Mouse (Mus musculus): ENCODE measurements at regions not wholly inside any gene's neighbourhood (a gene's known extent, or its start where the extent isn't known, plus 50 kb on each side); places are given as distances from the start of the nearest gene placed in this dataset.

DNA sequence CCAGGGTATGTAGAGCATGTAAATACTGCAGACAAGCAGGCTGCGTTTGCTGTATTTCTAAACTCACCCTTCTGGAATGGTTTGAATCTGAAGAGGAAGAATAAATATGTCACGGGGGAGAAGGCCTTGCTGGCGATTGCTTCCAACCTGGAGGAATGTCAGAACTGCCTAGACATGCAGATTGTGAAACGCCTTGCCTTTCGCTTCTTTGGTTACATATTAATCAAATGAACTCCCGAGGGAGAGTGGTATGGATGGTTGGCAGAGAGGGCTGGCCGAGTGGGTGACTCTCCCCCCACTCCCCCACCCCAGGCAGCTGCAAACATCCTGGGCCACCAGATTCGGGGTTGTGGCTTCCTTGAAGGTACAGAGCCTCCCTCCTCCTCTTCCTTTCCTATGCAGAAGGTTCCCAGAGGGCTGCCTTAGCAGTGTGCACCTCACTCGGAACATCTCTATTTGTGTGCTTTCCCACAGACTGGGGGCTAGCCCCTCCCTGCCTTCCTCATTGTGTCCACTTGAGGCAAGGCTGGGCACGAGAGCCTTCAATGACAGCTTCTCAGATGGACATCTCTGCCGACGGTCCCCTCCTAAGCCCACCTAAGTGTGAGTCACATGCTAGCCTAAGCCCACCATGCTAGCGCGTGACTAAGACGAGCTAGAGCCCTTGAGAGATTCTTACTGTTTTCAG is 93.3 kb downstream of the Zfp281 start:
- DNase-seq (ENCODE audit: low spot score in 2 of 2), result no peak

DNA sequence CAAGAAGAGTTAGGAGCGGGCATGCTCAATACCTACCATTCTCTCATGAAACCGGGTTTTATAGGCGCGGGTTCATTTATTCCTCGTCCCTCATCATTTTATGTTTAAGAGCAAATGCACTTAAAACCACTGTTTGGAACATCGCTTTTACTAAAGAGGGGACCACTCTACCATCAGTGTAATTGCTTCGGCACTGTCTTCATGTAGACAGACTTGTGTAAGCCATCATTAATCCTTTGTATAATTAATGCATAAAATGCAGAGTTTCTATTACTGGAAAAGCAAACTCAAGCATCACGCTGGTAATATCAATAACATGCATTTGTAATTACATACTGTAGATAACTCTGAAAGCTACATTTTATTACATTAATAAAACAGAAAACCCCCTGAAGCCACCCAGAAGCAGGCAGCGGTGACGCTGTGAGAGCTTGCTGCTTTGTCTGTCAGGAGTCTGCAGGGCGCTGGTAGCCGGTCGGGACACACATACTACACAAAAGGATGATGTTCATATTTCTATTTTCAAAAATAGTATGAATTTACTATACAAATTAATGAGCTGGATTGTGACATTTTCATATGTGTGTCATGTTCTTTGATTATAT is 99.2 kb downstream of the Zfp281 start:
- DNase-seq (ENCODE audit: low spot score in 2 of 2), result no peak

DNA sequence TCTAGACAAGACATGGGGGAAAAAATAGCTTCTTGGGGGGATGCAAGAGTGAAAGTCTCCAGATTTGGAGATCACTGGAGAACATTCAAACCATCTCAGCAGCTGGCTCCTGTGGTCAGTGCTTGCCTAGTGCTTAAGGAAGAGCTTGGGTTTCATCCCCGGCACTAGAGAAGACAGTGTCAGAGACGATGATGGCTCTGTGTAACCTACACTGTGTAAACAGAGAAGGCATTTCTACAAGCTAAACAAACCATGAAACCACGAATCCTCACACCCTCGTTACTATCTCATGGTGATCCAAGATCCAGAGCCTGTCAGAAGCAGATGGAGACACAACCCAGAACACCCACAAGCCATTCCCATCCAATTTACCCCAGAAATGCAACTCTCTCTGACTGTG is 100.5 kb downstream of the Zfp281 start:
- DNase-seq (ENCODE audit: low spot score in 2 of 2), result peak in 1 of 2 experiments; percentile 59

DNA sequence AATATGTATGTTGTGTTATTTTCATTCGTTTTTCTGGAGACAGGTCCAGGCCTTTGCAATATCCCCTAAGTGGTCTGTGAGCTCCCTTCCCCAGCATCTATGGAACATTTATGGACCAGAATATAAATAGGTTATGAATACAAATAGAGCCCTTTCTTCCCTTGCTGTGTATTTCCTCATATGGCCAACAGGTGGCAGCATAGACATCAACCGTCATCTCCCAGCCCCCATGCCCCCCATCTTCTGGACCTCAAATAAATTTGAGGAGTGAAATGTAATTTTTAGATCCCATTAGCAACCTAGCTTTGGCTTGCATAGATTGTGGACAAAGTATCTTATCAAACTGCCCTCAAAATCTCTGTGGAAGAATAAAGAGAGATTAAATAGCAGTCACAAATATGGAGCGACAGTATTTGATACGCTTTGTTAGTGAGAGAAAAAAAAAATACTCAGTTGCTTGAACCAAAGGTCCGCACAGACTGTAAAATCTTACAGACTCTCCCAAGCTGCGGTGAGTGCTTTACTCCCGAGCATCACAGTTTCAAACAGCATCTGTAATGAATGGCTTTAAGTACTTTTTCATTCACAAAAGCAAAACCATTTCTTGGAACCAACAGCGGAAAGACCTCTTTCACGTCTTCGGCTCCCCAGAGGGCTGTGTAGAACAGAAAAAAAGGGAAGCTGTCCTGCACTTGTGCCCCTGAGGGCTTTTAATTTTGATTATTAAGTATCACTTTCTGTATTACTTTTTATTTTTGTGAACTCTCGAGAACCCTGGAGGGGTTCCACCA is 101.6 kb downstream of the Zfp281 start:
- DNase-seq (ENCODE audit: low spot score in 2 of 2), result no peak

DNA sequence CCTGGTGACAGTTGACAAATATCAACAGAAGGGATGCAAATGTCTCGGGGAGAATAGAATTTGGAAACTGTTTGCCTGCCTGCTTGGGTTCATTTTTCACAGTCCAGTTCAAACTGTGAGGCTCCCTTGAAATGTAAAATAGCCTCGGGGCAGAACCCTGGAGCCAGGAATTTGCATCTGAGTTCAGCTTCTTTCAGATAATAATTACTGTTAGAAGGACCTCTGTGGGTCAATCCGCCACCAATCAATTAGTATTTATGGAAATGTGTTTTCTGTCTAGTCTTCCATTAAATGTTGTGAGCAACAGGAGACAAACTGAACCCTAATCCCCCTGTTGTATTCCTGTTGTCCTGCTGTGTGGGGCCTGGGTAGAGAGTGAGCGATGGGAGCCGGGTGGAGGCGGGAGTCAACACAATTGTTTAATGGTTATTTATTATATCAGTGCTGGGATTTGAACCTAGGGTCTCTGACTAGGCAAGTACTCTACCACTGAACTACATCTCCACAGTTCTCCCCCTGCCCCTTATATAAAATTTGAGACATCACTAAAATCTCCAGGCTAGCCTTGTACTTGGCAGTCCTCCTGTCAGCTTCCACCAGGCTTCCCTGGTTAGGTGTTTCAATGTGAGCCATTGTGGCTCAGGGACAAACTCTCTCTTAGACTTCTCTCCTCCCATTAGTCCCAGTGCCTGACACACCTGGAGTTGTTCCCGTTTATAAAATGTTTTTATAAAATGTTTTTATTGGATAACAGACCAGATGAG is 103.3 kb downstream of the Zfp281 start:
- no peak for DNase-seq (ENCODE audit: low spot score in 2 of 2)

DNA sequence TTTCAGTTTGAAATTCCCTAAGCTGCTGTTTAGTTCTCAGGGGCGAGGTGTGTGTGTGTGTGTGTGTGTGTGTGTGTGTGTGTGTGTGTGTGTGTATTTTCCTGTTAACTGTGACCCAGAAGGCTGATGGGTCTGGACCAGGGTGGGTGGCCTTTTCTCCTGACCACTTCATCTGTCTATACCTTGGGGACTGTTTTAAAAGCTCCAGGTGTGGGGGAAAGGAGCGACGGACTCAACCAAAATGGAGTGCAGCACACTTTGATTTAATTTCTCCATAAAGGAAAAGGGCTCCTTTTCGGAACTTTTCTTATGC is 103.9 kb downstream of the Zfp281 start:
- DNase-seq (ENCODE audit: low spot score in 2 of 2), result no peak

DNA sequence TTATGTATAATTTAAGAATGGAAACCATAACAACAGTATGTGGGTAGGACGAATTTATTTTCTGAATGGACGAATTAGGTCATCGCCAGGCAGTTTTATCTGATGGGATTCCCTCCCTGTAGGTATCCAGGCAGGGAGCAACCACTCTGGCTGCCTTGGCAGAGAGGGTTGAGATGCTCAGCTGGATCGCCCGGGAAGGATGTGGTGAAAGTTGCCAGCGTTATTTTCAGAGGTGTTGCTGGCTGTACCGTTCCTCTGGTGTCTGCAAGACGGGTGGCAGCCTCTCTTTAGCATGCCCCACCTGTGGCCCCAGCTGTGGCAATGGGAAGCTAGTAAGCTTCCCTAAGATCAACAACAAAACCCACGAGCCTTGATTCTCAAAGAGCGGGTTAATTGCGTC is 105.9 kb downstream of the Zfp281 start:
- no peak for DNase-seq (ENCODE audit: low spot score in 2 of 2)

DNA sequence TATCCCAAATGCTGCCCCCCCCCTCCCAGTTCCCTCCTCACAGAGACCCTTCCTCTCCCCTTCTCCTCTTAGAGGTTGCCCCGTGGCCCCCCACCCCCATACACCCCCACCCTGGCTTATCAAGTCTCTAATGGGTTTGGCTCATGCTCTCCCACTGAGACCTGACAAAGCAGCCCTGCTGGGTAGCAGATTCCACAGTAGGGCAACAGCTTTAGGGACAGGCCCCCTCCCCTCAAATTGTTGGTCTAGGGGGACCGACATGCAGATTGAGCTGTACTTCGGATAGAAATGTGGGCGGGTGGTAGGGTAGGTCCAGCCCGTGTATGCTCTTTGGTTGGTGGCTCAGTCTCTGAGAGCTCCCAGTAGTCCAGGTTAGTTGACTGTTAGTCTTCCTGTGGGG is 113.3 kb downstream of the Zfp281 start:
- no peak for DNase-seq (ENCODE audit: low spot score in 2 of 2)

DNA sequence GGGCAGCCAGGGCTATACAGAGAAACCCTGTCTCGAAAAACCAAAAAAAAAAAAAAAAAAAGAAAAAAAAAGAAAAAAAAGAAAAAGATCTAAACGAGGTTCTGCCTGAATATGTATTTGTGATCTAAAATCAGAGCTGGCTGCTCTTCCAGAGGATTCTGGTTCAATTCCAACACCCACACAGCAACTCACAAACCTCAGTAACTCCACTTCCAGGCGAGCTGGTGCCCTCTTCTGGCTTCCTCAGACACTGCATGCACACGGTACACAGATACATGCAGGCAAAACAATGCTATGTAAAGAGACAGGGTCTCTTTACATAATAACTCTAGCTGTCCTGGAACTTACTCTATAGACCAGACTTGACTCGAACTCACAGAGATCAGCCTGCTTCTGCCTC is 114.8 kb downstream of the Zfp281 start:
- DNase-seq (ENCODE audit: low spot score in 2 of 2), result peak; percentile 80 to 95

DNA sequence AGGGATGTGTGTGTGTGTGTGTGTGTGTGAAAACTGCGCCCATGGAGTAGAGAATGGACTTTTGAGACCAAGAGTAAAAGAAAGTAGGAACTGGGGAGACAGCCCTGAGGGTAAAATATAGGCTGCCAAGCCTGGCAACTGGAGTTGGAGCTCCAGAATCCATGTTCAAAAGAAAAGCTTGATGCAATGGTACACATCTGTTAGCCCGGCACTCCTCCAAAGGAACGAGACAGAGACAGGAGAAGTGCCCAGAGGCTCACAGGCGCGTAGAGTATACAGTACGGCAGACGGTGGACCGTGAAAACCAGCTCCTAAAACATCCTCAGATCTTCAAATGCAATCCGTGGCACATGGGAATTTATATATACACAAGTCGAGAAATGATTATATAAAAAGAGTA is 116.4 kb downstream of the Zfp281 start:
- peak in 1 of 2 experiments; percentile 29 for DNase-seq (ENCODE audit: low spot score in 2 of 2)

DNA sequence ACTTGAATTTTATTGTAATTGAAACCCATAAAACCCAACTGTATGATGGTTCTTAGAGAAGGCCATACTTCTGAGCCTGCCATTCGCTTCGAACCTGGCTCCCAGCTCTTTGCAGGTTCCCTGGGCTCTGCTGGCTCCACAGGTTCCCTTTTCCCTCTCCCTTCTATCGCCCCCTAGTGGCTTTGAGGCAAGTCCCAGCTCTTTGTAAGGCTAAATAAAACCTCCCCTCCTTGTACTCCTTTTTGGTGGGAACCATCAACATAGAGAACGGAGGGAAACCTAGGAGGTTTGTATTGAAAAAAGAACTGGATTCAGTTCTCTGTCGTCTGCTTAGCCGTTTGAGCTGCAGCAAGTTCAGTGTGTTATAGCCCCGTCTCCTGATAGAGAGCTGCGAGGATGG is 124.5 kb downstream of the Zfp281 start:
- DNase-seq (ENCODE audit: low spot score in 2 of 2), result peak in 1 of 2 experiments; percentile 30

DNA sequence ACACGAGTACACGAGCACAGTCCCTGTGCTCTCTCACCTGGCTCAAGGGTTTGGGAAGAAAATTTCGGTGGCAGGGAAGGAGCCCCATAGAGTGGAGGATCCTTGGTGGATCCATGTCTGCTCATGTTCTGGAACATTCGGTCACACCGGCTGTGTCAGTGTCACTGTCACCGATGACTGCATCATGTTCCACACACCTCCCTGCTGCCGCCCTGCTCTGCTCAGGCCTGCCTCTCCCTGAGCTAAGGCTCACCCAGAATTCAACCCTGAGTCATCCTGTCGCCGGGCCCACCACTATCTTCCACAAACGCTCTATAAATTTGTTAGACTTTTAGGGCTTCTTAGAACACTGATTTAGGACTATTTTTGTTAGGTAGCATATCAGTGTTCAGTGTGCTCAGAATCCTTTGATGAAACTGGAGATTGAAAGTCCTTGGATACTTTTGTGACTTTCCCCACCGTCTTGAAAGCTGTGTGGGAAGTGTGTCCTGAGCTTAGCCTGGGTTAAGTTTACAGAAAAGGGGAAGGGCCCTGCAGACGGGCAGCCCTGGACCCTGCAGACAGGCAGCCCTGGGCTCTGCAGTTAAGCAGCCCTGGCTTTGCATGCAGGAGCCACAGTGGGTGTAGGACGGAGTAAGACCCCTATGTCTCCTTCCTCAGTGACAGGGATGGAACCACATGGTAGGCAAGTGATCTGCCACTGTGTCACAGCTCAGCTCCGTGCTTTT is 126.9 kb downstream of the Zfp281 start:
- no peak for DNase-seq (ENCODE audit: low spot score in 2 of 2)

DNA sequence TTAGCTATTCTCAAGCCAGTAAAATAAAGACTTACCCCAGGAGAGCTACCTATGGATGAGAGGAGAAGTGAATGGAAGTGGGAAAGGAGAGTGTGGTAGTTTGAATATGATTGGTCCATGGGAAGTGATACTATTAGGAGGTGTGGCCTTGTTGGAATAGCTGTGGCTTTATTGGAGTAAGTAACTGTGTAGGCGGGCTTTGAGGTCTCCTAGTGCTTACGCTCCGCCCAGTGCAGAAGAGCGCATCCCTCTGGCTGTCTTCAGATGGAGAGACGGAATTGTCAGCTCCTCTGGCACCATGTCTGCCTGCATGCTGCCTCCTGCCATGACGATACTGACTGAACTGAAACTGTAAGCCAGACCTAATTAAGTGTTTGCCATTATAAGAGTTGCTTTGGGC is 129.6 kb downstream of the Zfp281 start:
- DNase-seq (ENCODE audit: low spot score in 2 of 2), result no peak

DNA sequence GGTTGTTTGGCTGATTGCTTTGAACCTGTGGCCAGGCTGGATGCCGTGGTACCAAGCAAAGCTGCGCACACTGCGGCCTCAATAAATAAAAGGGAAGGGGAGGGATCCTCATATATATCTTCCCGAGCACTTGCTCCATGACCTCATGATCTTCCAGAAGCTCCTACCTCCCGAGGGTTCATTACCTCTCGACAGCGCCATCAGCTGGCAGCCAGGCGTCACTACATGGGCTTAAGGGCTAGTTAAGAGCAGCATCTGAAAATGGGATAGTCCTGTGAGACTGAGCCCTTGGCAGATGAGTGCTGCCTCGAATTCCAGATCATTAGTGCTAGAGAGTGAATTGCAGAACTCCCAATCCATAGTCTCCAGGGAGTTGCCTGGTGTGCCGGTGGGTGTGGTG is 134.0 kb downstream of the Zfp281 start:
- no peak for DNase-seq (ENCODE audit: low spot score in 2 of 2)

DNA sequence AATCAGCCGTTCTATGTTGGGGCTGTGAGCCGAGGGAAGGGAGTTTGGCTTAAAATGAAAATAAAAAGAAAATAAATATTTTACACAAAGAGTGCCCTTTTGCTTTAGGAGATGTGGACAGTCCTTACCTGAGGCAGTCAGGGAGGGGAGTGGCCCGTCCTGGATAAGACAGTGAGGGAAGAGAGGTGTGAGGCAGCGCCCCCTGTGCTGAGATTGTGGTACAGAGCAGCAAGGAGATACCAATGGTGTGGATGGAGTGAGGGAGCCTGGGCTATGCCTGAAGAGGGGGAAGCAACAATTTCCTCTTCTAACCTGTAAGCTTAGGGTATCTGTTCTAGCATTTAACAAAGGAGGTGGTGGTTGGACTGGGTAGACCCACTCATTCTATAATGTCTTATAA is 134.5 kb downstream of the Zfp281 start:
- DNase-seq (ENCODE audit: low spot score in 2 of 2), result no peak

DNA sequence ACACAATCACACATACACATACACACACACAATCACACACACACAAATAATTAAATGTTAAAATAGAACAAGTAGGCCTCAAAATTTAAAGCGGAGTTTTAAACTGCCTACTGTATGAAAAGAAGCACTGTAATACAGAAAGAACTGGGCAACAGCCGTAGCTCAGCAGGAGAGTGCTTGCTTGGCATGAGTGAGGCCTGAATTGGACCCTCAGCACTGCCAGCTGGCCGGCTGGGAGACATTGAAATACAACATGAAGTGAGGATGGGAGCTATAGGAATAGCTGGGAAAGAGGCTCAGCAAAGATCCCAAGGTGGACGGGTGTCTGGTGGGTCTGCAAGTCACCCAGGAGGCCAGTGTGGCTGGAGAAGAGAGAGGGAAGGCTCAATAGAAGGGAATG is 136.8 kb downstream of the Zfp281 start:
- DNase-seq (ENCODE audit: low spot score in 2 of 2), result no peak

DNA sequence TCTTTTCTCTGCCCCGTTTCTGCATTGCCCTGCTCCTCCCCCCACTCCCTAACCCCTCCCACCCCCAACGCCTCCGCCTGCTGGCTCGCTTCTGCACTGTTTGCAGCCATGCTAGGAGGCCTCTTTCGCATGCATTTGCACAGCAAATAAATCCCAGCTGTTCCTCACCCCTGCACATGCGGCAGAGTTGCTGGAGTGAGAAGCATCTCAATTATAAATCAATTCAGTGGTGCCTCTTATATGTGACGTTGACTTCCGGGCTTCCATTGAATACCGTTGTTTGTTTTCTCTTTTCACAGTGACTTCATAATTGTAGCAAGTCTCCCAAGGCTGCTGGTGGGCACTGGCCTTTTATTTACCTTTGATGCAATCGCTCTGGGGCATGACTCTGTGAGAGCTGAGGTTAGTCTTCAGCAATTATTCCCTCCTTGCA is 144.3 kb downstream of the Zfp281 start:
- no peak for DNase-seq (ENCODE audit: low spot score in 2 of 2)

DNA sequence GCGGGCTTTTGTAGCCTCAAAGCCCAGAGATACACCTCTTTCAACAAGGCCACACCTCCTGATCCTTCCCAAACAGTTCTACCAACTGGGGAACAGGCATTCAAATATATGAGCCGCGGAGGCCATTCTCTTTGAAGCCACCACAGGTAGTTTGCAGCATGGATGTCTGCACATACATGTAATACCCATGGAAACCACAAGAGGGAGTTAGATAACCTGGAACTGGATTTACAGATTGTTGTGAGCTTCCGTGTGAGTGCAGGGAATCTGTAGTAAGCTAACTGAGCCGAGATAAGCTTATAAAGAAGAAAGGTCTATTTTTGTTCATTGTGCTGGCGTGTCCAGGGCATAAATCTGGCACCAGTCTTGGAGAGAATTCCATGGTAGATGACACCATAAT is 149.0 kb downstream of the Zfp281 start:
- no peak for DNase-seq (ENCODE audit: low spot score in 2 of 2)

DNA sequence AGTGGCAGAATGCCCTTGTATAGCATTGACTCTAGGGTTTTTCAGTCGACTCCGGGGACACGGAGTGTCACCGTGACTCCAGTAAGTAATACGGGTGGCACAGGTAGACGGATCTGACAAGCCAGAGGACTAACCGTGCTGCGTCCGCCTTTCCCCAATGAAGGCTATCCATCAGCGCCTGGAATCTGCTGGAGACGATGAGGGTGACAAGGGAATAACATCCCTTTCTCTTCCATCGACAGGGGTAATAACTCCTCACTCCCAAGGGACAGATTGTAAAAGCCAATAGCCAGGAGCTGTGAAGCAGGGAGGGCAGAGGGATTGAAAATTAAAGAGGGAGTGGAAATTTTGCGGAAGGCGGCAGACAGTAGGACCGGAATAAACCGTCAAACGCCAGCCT is 151.5 kb downstream of the Zfp281 start:
- DNase-seq (ENCODE audit: low spot score in 2 of 2), result no peak

DNA sequence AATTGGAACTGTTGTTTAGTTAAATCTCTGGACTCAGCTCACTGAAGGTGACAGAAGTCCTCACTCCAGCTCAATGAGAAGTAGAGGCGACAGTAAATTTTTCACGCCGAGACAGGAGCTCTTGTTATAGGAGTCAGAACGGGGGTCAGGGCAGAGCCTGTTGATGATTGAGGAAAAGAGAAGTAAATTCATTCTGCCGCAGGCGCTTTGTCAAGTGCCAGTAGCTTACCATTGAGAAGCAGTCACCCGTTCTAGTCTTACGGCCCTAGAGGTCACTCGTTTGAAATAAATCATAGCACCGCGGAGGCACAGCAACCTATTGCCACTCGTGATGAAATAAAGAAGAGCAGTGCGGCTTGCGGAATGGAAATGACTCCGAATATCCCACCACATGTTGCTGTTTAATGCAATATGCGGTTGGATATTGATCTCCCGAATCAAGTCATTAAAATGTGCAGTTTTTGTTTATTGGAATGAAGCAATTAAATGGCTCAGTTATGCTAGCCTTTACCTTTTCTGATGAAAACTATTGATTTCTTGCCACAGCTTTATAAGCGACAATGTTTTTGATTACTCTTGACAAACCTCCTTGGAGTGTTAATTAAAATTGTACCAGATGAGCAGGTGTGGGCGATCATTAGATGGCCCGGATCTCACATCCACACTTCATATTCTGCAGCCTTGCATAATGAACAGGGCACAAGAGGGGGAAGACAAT is 152.7 kb downstream of the Zfp281 start:
- DNase-seq (ENCODE audit: low spot score in 2 of 2), result peak in 1 of 2 experiments; percentile 6

DNA sequence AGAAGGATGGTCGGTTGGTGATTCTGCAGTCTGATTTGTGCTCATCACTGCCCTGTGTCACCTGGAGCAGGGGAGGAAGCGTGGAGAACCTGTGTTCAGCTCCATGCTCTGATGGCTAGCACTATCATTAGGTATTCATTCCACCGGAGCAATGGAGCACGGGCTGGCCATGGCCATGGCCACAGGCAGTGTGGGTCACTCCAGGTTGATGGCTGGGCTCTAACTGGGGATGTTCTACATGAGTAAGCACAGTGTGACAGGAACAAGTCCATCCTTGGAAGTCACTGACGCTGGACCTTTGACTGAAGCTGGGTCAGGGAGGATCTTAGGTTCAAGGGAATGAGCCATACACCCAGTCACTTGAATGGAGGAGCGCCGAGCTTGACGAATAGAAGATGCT is 154.7 kb downstream of the Zfp281 start:
- DNase-seq (ENCODE audit: low spot score in 2 of 2), result no peak
